Mouse (Mus musculus): Measurements from ENCODE around the gene Olfr1054.
"Not testable (repeated sequence)": the region's sequence is repeated elsewhere in the genome, so short reads cannot be mapped to it uniquely, and the experiment has no call there.

Olfr1054 gene

GRCm38 (mm10) chr2:86335333-86335732 is at the start of gene Olfr1054:
Gene Olfr1054, minus strand, starts transcription at chr2:86335433.
- DNase-seq (ENCODE audit: low spot score), result no peak

GRCm38 (mm10) chr2:86378293-86378692 is 43.1 kb upstream of the Olfr1054 start, which contains the start of gene Olfr1057:
Gene Olfr1057, minus strand, starts transcription at chr2:86378393.
- no peak for DNase-seq (ENCODE audit: low spot score)

- not testable (repeated sequence) for DNase-seq (ENCODE audit: low spot score)
Measured at GRCm38 (mm10) chr2:86366342-86366741, 31.1 kb upstream of the Olfr1054 start.

- no peak for DNase-seq (ENCODE audit: low spot score)
Measured at GRCm38 (mm10) chr2:86362369-86362768, 27.1 kb upstream of the Olfr1054 start, which contains the start of gene Olfr1056. Gene Olfr1056, minus strand, starts transcription at chr2:86362469.

GRCm38 (mm10) chr2:86351751-86352150 is 16.5 kb upstream of the Olfr1054 start:
- DNase-seq (ENCODE audit: low spot score), result not testable (repeated sequence)

- no peak for DNase-seq (ENCODE audit: low spot score)
Measured at GRCm38 (mm10) chr2:86350184-86350583, 15.0 kb upstream of the Olfr1054 start, which contains the start of gene Olfr1055. Gene Olfr1055, minus strand, starts transcription at chr2:86350284.

- no peak for DNase-seq (ENCODE audit: low spot score)
Measured at GRCm38 (mm10) chr2:86315184-86315583, 20.0 kb downstream of the Olfr1054 start, which contains the start of gene Olfr1053. Gene Olfr1053, minus strand, starts transcription at chr2:86315284.

GRCm38 (mm10) chr2:86292155-86292554 is 43.1 kb downstream of the Olfr1054 start, which contains the start of gene Olfr1052:
Gene Olfr1052, plus strand, starts transcription at chr2:86292455.
- no peak for DNase-seq (ENCODE audit: low spot score)
